Mouse (Mus musculus) frontal cortex, adult (tissue): ENCODE data around the gene Pde4b.

Experiments
- ATAC-seq: cut with Nextera tagmentation; 2 replicates; pipeline ENCODE4 v1.9.2; 2017; ENCODE audit warnings: mild to moderate bottlenecking, moderate library complexity, mixed read lengths; ENCODE audit not compliant: low TSS enrichment

Pde4b gene

GRCm38 (mm10) chr4:102507753-102508152 is 420.4 kb downstream of the Pde4b start:
- ATAC-seq, result no peak

DNA sequence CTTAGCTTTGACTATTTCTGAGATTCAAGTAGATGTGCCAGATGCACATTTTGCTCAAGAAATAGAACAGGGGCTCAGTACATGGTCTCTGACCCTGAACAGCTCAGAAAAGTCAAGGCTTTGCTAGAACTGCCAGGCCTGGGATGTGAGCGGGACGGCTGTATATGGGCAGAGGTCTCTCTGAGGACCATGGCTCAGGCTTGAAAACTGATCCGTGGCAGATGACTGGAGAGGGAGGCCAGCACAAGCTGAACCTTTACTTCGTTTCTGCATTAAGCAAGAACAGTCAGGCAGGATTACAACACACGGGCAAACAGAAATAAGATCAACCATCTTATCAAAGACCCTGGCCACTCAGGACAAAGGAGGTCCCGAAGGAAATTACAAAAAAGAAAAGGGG is 422.7 kb downstream of the Pde4b start:
- no peak for ATAC-seq

- peak; percentile 78 for ATAC-seq
Measured at GRCm38 (mm10) chr4:102510939-102511391, 423.6 kb downstream of the Pde4b start.

- peak; percentile 77 for ATAC-seq
Measured at GRCm38 (mm10) chr4:102511511-102511910, 424.2 kb downstream of the Pde4b start.

GRCm38 (mm10) chr4:102512940-102513339 is 425.6 kb downstream of the Pde4b start:
- ATAC-seq, result no peak

- no peak for ATAC-seq
Measured at GRCm38 (mm10) chr4:102513514-102513913, 426.2 kb downstream of the Pde4b start.

GRCm38 (mm10) chr4:102514972-102515835 is 427.9 kb downstream of the Pde4b start:
- ATAC-seq, result no peak

DNA sequence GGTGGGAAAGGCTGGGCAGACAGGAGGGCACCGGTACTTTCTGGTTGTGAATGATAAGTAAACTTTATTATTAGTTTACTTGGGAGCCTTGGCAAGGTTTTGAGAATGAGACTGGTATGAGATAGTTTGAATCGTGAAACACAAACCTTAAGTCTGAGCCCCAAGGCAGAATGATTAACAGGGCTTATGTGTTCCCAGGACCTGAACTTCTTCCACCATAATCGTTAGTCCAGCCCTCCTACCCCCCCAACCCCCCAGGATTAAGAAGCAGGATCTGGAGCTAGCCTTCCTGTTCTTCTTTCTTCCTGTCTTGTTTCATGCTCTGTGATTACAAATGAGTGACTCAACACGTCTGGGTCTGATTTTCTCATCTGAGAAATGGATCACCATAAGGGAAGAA is 429.1 kb downstream of the Pde4b start:
- ATAC-seq, result no peak

DNA sequence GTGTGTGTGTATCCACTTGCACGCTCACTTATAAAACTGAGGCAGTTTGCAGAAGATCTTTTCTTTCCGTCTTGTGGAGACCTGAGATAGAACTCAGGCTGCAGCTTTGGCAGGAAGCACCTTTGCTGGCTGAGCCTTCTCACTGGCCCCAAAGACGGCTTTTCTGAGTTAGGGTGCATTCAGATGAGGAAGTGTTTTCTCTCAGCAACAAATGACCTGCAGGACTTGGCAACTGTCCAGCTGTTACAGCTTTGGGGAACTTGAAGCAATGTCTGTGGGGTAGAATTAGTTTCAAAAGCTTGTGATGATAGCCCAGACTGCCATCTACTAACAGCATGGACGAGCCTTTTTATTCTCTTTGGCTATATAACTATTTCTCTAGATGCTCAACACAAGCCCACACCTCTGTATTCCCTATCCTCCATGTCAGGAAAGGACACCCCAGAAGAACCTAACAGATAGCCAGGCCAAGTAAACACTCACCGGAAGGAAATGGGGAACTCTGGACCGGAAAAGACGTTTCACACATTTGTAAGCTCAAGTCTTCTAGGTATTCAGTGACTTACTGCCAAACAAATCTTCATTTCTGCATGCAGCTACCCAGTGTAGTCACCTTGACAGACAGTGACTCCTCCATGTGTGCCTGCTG is 429.8 kb downstream of the Pde4b start:
- no peak for ATAC-seq

DNA sequence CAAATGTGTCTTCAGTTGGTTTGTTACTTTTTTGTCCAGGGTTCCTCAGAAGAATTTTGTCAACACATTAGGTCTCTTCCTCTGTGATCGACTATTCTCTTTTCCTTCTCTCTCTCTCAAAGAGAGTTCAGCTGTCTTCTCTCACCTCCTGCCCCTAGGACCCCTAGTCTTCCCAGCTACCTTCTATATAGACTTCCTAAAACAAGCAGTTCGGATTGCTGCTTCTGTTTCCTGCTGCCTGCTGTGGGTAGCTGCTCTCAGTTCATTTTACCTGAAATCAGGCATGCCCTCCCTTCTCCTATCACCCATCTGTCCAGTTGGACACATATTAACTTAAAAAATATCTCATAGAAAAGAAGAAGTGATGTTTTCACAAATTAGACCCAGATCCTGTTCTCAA is 430.3 kb downstream of the Pde4b start:
- ATAC-seq, result no peak

DNA sequence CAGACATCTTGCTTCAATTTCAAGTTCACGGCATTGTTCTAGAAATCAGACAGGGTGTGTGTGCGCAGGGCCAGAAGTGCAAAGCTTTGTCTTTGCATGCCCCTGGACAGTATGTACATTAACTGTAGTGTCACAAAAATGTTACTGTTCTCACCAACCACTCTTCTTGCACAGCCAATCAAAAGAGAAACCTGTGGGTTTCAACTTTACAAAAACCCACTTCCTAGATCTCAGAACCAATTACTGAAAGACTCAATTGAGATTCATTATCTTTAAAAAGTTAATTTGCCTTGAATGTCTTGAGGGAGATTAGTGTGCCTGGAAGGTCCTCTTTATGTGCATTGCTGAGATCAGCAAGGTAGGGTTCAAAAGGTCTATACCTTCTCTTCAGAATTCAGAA is 431.0 kb downstream of the Pde4b start:
- no peak for ATAC-seq

DNA sequence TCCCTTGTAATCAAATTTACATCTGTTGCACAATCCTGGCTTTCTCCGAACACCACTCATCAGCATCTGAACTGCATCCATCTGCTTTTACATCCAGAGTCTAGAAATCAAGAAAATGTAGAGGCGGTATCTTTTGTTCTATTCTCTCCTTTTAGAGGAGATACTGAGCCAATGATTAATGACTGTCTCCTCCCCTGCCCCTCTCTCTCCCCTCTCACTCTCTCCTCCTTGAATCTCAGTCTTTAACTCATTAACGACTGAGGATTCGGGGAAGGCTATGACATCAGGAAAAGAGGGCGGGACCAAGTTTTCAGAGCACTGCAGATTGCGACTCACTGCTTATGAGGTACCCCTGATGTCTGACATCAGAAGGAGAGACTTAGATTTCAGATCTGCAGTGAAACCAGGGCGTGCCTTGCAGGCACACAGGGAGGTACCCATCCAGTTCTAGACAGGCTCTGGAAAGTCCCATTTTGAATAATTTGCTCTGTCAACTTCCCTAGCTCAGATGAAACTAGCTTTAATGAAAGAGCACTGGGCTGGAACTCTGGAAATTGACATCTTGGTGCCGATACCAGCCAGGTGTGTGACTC is 433.4 kb downstream of the Pde4b start:
- ATAC-seq, result no peak

DNA sequence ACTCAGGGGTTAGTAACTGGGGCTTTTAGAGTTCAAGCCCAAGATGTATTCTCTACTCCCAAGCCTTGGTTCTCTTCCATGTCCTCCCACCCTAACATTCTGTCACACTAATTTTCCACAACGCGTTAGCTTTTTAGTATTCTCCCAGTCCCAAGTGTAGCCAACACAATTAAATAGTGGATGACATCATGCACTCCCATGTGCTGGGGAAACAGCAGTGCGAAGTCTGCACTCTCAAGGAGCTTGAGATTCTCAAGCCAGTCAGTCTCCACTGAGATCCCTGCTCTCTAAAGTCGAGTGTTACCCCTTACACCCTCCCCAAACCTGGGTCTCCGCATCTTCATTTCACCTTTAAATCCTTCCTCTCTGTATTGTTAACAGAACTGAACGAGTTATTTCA is 434.1 kb downstream of the Pde4b start:
- ATAC-seq, result peak; percentile 69

- no peak for ATAC-seq
Measured at GRCm38 (mm10) chr4:102527361-102527760, 440.0 kb downstream of the Pde4b start.

DNA sequence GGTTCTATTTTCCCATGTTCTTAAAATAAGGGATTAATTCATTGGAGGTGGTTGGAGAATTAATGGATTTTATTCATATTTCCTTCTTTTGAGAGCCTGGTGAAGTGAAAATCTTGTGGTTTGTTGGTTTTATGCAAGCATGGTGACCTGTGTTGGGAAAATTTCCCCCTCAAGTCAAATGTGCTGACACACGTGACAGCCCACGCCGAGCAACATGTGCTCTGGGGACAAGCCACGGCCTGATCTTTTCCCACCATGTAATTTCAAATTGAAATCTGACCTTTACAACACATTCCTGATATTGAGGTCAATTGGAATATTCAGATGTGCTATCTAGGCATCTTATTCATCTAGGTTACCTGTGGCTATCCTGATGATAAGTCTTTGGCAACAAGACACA is 443.5 kb downstream of the Pde4b start:
- ATAC-seq, result no peak

DNA sequence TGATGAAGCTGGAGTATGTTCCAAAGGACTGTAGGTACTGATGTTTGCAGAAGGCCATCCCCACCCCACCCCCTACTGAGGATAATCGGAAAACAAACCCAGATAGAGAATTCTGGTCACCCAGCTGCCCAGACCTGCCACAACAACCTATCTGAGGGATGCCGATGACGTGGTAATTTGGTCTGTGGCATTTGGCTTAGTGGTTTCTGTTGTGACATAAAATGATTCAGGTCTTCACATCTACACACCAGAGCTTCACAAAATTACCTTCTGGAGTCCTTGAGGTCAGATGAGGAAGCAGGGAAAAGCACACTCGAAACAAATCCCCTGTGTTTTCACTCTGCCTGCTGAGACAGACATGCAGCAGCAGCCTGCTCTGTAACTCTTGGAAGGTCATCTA is 444.4 kb downstream of the Pde4b start:
- ATAC-seq, result no peak

GRCm38 (mm10) chr4:102533183-102534048 is 446.1 kb downstream of the Pde4b start:
- peak; percentile 75 for ATAC-seq

DNA sequence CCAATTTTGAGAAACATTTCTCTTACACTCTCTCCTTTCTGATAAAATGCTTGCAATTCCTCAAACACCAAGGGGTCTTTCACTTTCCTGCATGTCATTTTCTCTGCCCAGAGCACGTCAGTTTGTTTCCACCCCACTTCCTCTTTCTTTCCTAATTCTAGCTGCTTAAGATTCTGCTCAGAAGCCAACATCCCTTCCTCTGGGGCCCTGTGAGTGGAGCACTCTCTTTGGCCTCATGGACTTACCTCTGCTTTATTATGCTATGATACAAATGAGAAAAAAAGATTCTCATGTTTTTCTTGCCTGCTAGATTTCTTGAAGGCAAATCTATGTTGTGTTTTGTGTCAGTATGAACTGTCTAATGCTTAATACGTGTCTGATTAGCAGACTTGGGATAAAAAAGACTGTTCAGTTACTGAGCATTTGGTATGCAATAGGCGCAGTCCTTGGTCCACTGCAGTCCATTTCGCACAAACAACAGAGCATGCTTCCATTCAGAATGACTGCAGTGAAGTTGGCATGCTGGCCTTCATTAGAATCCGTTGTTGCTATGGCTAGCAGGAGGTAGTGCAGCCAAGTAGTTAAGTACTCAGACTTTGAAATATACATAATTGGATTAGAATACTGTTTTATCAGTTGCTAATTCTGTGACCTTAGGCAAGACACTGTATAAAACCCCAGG is 446.8 kb downstream of the Pde4b start:
- ATAC-seq, result peak; percentile 51; the same call in 1 of the 2 replicates

DNA sequence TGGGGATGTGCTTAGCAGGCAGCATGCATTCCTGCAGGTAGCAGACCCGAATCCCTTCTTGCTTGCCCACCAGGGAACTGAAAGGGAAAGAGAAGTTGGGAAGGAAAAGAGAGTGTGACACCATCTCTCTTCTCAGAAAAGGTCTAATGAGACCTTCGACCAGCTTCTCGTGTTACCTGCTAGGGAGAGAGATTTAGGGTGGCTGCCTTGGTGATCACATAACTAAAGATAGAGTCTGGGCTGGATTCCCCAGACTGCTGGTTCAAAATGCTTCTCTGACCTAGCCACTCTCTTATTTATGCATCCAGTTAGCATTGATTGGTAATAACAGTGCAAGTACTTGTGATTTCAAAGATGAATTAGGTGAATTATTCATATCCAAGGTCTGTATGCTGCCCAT is 448.5 kb downstream of the Pde4b start:
- ATAC-seq, result no peak

DNA sequence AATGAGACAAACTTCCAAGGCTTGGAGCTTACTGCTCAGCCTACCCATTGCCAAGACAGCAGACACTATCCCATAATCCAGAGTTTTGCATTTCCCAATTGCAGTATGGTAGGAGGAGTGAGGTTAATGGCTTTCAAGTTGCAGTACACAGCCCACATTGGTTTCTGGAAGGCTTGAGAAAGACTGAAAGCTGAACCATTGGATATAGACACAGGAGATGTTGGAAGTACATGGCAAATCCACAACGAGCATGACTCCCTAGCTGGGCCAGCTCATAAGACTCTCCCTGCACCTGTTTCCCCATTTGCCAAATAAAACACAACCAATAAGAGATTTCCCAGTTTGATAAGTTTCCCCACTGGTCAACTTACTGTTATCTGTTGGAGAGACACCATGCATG is 450.9 kb downstream of the Pde4b start:
- no peak for ATAC-seq

- no peak for ATAC-seq
Measured at GRCm38 (mm10) chr4:102538793-102539192, 451.4 kb downstream of the Pde4b start.
